Mouse (Mus musculus): ENCODE data around the gene Lsamp.

Gene Lsamp

DNA sequence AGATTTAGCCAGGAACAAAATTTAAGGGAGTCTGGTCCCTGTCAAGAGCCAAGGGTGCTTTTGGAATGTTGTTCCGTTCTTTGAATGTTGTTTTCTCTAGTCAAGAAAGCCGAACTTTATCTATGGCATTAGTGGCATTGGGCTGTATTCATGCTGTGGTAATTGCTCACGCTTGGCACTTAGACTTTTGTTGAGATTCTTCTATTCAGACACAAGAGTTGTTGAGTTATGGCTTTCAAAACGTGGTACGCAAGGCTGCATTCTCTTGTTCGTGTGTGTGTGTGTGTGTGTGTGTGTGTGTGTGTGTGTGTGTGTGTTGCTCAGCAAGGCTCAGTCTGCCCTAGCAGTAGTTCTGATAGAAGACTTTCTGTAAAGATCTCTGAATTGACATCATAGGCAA, 1549.5 kb downstream of the Lsamp start:
- no peak for DNase-seq (ENCODE audit: extremely low spot score, low spot score)

DNA sequence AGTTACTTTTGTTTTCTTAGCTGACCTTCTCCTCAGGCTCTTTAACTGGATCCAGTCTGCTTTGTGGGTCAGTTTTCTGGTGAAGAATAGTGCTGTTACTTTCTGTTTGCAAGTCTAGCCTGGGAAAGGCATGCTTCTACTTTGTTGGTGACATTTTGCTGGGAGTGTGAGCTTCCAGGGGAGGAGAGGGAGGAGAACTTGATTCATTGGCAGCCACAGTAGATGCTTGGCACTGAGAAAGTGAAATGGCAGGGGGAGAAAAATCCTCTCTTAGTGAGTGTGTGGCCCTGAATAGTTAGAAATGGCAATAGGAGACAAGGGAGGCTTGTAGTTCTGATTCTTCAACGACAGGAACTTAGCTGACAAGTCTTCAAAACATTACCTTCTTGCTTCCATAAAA, 1551.6 kb downstream of the Lsamp start:
- no peak for DNase-seq (ENCODE audit: extremely low spot score, low spot score)

DNA sequence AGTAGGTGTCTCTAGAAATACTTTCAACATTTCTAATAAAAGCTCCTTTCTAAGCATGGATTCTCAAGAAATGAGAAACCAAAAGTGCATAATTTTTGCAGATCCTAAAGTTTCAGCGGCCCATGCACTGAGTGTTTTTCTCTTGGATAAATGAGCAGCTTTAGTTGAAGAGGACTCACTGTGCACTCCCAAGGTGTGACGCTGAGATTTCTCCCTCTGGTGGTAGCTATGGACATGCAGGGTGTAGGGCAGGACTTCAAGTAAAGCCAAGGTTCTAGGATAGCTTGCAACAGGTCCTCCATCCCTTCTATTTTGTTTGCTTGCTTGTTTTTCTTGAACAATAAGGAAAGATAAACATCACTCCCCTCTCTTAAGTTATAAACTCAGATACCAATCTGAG, 1558.5 kb downstream of the Lsamp start:
- no peak for DNase-seq (ENCODE audit: extremely low spot score, low spot score)

- DNase-seq (ENCODE audit: extremely low spot score, low spot score) = no peak
Observed at GRCm38 (mm10) chr16:41551164-41551563, 1567.0 kb downstream of the Lsamp start.

DNA sequence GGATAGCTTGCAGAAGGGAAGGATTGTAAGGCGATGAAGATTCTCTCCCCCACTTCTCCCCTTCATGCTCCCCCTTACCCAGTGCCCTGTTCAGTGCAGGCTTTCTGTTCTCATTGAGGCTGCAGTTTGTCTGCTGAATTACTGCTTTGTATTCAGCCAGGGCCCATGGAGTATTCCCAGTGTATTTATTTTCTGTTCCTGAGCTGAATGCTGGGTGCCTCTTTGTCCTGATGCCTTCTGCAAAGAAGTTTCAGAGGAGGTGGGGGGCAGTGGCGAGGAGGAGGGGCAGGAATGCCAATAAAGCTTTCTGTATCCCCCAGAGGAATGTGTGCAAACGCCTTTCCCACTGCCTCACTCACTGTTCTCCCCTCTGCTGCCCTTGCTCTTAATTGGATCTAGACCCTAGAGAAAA, 1567.7 kb downstream of the Lsamp start:
- DNase-seq (ENCODE audit: extremely low spot score, low spot score) = no peak

DNA sequence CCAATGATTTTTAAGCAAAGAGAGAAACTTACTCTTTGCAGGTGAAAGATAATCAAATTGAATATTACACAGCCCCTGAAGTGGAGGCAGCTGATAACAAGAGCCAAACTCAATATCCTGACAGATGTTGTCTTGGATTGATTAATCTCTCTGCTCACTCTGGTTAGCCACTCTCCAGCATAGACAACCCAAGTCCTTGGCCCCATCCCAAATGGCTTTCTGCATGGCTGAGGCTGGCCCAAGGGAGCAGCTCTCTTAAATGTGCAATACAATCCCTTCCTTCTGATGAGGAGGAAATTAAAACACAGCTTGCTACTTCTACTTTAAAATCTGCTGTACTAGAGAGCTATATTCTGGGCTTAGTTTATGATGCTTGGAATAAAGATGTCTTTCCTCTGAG, 1572.9 kb downstream of the Lsamp start:
- DNase-seq (ENCODE audit: extremely low spot score, low spot score) = no peak

DNA sequence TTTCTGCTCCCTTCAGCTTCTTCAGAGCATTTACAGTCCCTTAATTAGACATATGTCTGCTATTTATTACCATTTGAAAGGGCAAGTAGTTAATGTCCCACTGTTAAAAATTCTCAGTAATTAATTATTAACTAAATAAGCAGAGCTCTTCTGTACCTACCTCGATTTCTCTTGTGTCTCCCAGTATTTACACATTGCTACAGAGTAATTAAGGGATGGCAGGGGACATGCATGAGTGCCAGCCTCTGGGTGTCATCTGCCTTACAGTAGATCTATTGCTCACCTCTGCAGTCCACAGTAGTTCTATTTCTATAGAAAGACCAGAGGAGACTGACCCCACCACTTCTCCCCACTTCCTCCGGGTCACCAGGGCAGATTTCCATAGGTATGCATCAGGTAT, 1581.1 kb downstream of the Lsamp start:
- no peak for DNase-seq (ENCODE audit: extremely low spot score, low spot score)

GRCm38 (mm10) chr16:41588675-41589301, 1604.6 kb downstream of the Lsamp start:
- no peak for DNase-seq (ENCODE audit: extremely low spot score, low spot score)

GRCm38 (mm10) chr16:41612229-41612628, 1628.1 kb downstream of the Lsamp start:
- DNase-seq (ENCODE audit: extremely low spot score, low spot score) = no peak

- no peak for DNase-seq (ENCODE audit: extremely low spot score, low spot score)
Observed at GRCm38 (mm10) chr16:41623871-41624270, 1639.7 kb downstream of the Lsamp start.

DNA sequence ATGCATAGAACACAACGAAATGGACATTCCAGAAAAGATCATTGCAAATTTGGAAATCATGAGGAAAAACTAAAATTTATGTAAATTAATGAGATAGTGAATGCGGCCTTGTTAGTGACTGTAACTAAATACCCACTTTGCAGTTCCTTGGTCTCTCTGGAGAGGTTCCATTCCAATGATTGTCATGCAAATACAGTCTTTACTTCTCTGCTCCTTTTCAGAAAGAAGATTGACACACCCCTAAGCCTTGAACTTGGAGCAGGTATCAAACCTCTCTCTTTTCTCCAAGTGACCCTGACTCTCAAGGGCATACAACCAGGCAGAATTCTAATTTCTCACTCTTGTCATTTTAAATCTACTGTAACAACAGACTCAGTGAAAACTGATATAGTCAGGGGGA, 1649.7 kb downstream of the Lsamp start:
- DNase-seq (ENCODE audit: extremely low spot score, low spot score) = no peak

- DNase-seq (ENCODE audit: extremely low spot score, low spot score) = no peak
Observed at GRCm38 (mm10) chr16:41640876-41641275, 1656.7 kb downstream of the Lsamp start.

- no peak for DNase-seq (ENCODE audit: extremely low spot score, low spot score)
Observed at GRCm38 (mm10) chr16:41653261-41653660, 1669.1 kb downstream of the Lsamp start.

GRCm38 (mm10) chr16:41674316-41675038, 1690.3 kb downstream of the Lsamp start:
- no peak for DNase-seq (ENCODE audit: extremely low spot score, low spot score)

- DNase-seq (ENCODE audit: extremely low spot score, low spot score) = no peak
Observed at GRCm38 (mm10) chr16:41675774-41676173, 1691.6 kb downstream of the Lsamp start.

- DNase-seq (ENCODE audit: extremely low spot score, low spot score) = no peak
Observed at GRCm38 (mm10) chr16:41692435-41692834, 1708.3 kb downstream of the Lsamp start.

GRCm38 (mm10) chr16:41701790-41702428, 1717.7 kb downstream of the Lsamp start:
- DNase-seq (ENCODE audit: extremely low spot score, low spot score) = no peak

DNA sequence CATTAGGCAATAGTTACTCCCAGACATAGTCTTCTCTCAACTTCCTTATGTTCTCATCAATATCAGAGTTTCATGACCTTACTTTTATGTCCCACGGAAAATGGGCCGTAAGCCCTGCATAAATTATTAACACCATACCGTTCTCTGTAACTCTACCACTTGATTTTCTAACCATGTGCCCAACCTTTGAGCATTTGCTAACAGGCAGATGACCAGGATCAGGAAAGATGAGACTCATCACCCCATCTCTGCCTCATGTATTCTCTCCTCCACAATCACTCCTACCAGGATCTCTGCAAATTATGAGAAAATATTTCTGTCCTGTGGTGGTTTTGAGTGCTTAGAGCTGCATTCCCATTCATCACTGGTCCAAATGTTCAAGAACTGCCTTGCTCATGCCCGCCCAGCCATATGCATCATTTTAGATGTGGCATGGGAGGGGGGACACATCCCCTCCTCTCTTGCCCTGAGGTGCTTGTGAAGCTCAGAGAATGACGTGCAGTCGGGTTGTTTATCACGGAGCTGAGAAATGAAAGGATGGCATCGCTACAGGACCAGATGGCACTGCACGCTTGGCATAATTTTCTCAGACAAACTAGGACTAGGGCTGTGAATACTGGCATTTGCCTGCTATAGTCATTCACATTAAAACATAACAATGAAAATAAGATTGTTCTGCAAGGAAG, 1744.9 kb downstream of the Lsamp start:
- DNase-seq (ENCODE audit: extremely low spot score, low spot score) = no peak

DNA sequence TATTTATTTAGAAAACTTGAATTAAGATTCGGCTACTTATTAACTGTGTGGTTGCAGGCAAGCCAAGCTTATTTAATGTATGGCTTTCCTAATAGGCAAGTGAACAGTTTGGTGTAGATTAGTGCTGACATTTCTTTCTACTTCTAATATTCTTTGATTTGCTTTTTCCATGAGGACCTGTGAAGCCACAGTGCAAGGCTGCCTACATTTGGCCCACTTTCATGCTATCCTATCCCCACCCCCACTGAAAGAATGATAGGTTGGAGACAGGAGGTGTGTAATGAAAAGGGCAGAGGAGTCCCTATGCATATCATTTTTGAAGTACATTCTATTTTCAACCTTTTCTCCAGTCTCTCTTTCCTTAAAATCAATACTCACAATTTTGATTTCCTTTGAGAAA, 1745.8 kb downstream of the Lsamp start:
- no peak for DNase-seq (ENCODE audit: extremely low spot score, low spot score)

DNA sequence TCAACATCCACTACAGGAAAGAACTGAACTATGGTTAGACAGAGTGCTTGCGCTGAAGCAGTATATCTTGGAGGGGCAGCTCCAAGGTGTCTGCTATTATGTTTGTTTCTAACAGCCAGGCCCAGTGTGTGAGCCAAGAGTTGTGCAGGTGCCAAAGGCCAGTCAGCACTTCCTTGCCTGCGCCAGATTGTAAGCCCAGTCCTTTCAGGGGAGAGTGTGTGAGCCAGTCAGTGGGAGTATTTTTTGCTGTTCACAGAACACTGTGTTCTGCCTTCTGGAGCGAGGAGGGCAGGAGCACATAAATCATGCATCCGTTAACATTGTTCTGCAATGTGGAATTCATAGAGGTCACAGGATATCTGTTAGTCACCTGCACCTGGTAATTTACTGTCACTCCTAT, 1760.9 kb downstream of the Lsamp start:
- no peak for DNase-seq (ENCODE audit: extremely low spot score, low spot score)

- no peak for DNase-seq (ENCODE audit: extremely low spot score, low spot score)
Observed at GRCm38 (mm10) chr16:41746235-41746911, 1762.2 kb downstream of the Lsamp start.

- no peak for DNase-seq (ENCODE audit: extremely low spot score, low spot score)
Observed at GRCm38 (mm10) chr16:41747874-41748273, 1763.7 kb downstream of the Lsamp start.

All from neural tube, embryonic 10.5 days (tissue).